Mouse (Mus musculus): ENCODE data around the gene Hist1h2ai.
"Not testable (repeated sequence)": the region's sequence is repeated elsewhere in the genome, so short reads cannot be mapped to it uniquely, and the experiment has no call there.

Hist1h2ai gene

GRCm38 (mm10) chr13:21715864-21716539 is at the start of gene Hist1h2ai, which contains the start of gene Hist1h2bl:
TSS of gene Hist1h2ai (plus strand) at chr13:21716422.
TSS of gene Hist1h2bl (minus strand) at chr13:21716143.
- peak; percentile 88 for DNase-seq (ENCODE audit: low read depth, low spot score)

DNA sequence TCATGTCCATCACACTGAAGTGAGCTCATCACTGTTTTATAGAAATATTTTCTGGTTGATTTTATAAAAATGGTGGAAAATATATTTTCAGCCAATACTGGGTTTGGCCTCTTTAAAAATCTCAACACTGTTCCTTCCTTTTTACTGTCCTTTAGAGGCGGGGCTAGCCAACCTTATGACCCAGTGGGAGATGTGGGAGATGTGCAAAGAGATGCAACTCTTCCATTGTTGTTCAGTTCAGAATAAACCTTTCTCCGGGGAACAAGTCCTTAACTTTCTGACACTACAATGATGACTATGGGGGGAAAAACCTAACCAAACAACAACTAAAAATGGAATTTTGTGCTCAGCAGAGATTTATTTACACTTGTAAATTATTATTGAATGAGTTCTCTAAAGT is 38.9 kb upstream of the Hist1h2ai start, which contains the start of gene Olfr1360:
Gene Olfr1360 (minus strand): TSS at position 101 of the 400 bp plus-strand sequence.
- no peak for DNase-seq (ENCODE audit: low read depth, low spot score)

DNA sequence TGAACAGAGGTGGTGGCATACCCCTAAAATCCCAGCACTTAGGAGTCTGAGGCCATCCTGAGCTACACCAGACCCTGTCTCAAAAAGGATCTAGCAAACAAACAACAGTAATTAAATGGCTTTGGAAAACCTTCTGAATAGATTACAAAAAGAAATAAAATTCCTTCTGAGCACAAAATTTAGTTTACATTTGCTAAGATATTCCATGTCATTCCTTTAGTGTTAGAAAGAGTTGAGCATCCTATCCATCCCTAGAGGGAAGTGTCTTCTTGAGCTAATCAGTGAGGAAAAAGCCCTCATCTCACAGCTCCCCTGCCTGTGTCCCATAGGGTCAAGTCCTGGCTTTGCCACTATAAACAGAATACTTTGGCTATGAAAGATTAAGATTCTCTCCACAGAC is 18.4 kb upstream of the Hist1h2ai start, which contains the start of gene Olfr1359:
Gene Olfr1359 (plus strand): TSS at position 301 of the 400 bp plus-strand sequence.
- no peak for DNase-seq (ENCODE audit: low read depth, low spot score)

- DNase-seq (ENCODE audit: low read depth, low spot score): no peak
Measured at GRCm38 (mm10) chr13:21706669-21707068, 9.6 kb upstream of the Hist1h2ai start.

DNA sequence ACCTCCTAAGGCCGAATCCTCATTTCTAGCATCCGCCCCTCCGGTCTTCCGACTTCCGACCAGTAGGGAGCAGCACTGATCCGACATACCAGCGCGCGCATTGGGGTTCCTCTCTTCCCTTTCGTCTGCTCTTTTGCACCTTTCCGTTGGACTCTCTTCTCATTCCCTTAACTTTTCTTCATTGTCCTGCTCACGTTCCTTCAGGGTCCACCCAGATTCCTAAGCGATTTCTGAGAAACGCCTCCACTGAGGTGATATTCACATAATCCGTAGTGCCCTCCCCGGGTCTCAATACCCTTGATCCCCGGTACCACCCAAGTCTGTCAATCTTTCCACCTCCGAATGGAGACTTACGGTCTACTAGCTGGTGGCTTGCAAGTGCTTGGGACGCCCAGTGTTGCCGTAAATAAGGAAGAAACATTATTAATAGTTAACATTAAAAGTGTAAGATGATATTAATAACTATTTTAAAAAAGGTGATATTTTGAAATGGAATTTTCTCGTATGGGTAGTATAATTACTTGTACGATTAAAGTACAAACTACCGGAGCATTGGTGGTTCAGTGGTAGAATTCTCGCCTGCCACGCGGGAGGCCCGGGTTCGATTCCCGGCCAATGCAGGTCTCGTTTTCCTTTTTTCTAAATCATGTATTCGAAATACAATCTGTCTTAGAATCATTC is 6.1 kb upstream of the Hist1h2ai start:
- peak; percentile 79 for DNase-seq (ENCODE audit: low read depth, low spot score)

DNA sequence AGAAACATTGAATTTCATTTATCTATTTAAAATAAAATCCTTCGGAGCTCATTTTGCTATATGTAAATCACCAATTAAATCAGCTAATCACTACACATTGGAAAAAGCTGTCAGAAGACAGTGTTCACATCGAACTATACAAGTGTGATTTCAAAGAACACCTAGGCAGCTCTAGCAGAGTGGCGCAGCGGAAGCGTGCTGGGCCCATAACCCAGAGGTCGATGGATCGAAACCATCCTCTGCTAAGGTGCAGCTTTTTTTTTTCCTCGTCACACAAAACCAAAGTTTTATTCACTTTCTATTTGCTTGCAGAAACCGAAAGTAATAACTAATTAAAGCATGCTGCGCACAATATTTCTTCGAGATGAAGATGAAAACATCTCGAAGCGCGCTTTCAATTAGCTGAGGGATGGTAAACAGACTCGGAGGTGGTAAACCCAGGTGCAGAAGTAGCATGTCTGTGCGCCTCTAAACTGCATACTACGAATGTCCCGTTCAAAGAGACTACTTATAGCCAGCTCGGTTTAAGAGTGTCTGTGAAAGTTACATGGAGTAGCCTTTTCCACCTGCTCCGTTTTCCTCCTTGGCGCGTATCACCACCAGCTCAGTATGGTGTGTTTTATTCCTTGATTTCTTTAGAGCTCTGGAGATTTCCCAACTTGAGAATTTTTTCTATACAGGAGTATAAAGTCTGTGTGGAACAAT is 5.2 kb upstream of the Hist1h2ai start:
- DNase-seq (ENCODE audit: low read depth, low spot score): peak; percentile 50

DNA sequence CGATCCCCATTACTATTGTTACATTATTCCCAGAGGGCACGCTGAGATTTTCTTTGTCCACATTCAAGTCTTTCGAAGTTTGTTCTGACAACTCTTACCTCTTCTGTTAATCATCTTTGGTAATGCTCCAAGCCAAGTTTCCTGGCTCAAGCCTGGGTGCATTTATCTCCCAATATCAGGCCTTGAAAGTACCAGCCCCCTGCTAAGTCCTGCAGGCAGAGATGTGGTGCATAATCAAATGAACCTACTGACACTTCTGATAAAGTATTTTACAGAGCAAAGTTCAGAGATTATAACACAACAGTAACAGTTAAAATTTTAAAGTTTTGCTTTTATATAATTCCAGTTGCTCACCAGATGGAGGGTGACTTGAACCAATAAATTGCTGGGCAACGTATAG is 4.5 kb upstream of the Hist1h2ai start:
- DNase-seq (ENCODE audit: low read depth, low spot score): no peak

DNA sequence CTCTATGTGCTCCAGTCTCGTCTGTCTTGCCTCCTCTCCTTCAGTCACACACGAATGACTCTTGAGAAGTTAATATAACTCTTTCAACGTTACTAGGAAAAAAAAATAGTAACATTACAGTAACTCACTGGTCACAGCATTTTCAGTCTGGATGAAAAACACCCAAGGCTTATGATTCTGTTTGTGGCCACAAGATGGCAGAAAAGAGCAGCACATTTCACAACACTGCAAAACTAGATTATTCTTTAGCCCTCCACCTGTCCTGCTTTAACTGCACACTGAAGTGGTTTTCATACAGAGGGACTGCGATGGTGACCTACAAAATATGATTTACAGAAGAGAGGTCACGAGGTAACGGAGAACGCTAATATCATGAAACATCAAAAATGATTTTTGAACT is 1.5 kb upstream of the Hist1h2ai start:
- peak; percentile 67 for DNase-seq (ENCODE audit: low read depth, low spot score)

DNA sequence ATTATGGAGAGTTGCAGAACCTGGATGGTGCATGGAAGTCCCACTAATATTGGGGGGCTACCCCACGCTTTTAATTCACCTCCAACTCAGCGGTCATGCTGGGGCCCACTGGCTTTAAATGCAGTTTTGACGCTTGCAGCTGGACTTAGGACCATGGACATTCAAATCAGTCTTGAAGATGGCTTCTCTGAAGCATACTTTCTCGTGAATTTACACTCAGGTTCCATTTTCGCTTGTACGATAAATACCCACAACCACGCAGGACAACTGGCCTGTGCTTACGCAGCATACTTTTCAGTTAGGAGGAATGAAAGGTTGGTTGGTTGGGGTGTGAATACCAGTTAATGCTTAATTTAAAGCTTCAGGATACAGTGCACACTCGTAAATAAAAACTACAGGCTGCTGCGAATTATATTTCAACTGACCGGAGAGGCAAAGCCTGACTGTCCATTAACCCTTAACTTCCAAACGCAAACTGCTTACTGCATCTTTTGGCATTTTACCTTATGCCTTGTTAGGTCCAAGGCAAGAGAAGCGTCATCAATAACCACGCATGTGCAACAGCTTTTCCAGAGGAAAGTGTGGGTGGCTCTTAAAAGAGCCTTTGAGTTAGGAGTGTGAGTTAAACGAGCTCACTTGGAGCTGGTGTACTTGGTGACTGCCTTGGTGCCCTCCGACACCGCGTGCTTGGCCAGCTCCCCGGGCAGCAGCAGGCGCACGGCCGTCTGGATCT is 925 bp upstream of the Hist1h2ai start:
- DNase-seq (ENCODE audit: low read depth, low spot score): peak; percentile 32

DNA sequence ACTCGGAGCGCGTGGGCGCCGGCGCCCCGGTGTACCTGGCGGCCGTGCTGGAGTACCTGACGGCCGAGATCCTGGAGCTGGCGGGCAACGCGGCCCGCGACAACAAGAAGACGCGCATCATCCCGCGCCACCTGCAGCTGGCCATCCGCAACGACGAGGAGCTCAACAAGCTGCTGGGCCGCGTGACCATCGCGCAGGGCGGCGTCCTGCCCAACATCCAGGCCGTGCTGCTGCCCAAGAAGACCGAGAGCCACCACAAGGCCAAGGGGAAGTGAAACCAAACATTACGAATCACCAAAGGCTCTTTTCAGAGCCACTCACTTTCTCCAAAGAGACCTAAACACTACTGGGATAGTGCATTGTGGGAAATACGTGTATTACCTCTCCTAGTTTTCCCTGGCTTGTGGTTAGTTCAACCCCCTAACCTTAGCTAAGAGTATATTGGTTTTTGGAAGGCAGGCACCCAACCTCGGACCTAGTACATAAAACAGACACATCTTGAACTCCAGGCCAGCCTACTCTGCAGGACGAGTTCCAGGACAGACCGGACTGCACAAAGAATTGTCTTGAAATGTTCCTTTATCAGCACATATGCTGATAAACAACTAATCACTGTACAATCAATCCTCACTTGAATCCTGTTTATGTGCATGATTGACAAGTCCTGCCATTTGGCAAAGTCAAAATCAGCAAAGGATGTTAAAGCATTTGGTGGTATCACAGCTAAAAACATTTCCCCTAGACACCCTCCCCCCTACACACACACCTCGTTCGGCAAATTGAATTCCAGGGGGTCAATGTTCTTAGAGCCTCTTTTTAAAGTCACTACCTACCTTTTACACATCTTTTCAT is 544 bp downstream of the Hist1h2ai start:
- peak; percentile 46 for DNase-seq (ENCODE audit: low read depth, low spot score)

DNA sequence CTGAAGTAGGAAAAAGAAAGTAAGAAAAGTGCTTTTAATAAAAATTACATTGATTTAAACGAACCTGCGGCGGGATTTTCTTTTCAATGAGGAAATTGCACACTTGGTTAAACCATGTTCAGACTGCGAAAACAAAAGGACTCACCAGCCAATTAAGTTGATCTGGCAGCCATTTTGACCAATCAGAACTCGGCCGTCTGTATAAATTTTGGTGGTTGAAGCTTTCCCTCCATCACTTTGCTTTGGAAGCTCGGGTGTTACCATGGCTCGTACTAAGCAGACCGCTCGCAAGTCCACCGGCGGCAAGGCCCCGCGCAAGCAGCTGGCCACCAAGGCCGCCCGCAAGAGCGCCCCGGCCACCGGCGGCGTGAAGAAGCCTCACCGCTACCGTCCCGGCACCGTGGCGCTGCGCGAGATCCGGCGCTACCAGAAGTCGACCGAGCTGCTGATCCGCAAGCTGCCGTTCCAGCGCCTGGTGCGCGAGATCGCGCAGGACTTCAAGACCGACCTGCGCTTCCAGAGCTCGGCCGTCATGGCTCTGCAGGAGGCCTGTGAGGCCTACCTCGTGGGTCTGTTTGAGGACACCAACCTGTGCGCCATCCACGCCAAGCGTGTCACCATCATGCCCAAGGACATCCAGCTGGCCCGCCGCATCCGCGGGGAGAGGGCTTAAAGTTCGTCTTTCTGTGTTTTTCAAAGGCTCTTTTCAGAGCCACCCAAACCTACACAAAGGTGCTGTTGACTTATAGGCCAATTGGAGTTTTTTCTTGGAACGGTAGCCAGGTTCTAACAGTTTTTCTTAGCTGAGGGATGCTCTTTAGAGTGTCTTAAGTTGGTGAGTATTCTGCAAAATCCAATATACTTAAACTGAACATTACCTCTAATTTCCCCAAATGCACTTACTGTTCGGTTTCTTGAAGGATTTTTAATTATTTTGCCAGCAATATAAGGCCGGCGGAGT is 1.5 kb downstream of the Hist1h2ai start, which contains the start of gene Hist1h3h:
Gene Hist1h3h (plus strand): TSS at position 263 of the 961 bp plus-strand sequence.
- DNase-seq (ENCODE audit: low read depth, low spot score): peak; percentile 84

GRCm38 (mm10) chr13:21718381-21719080 is 2.3 kb downstream of the Hist1h2ai start:
- peak; percentile 24 for DNase-seq (ENCODE audit: low read depth, low spot score)

DNA sequence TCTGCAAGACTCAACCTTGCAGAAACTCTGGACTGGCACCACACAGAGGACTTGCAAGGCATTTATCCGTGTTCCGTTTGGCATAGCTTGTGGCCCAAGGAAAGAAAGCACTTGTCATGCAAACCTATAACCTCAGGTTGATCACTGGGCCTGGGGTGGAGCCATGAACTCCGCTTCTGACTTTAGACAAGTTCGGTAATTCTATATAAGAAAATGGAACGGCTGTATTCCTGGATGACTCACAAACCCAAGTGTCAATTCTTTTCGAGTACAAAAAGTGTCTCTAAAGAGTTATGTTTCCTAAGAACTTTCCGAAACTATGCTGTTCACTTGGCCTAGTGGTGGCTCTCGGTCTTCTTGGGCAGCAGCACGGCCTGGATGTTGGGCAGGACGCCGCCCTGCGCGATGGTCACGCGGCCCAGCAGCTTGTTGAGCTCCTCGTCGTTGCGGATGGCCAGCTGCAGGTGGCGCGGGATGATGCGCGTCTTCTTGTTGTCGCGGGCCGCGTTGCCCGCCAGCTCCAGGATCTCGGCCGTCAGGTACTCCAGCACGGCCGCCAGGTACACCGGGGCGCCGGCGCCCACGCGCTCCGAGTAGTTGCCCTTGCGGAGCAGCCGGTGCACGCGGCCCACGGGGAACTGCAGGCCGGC is 5.0 kb downstream of the Hist1h2ai start:
- not testable (repeated sequence) for DNase-seq (ENCODE audit: low read depth, low spot score)

- peak; percentile 87 for DNase-seq (ENCODE audit: low read depth, low spot score)
Measured at GRCm38 (mm10) chr13:21721757-21722372, 5.6 kb downstream of the Hist1h2ai start, which contains the start of gene Hist1h2bm. TSS of gene Hist1h2bm (plus strand) at chr13:21722044.

DNA sequence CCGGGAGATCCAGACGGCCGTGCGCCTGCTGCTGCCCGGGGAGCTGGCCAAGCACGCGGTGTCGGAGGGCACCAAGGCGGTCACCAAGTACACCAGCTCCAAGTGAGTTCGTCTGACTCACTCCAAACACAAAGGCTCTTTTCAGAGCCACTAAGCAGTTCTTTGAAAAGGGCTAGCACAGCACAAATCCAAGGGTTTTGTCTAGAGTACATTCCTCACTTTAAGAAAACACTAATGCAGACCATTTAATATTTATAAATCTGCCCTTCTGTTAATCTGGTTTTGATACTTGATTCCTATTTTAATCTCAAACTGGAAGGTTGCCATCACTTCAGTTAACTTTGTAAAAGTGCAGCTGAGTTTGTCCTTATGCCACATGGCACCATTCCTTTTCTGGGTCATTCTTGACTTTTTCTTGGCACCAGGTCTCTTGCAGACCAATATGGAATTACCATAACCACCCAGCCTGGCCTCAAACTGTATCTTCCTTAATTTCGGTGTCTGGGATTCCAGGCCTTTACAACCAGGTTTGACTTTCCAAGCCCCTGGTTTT is 6.2 kb downstream of the Hist1h2ai start:
- DNase-seq (ENCODE audit: low read depth, low spot score): peak; percentile 23

DNA sequence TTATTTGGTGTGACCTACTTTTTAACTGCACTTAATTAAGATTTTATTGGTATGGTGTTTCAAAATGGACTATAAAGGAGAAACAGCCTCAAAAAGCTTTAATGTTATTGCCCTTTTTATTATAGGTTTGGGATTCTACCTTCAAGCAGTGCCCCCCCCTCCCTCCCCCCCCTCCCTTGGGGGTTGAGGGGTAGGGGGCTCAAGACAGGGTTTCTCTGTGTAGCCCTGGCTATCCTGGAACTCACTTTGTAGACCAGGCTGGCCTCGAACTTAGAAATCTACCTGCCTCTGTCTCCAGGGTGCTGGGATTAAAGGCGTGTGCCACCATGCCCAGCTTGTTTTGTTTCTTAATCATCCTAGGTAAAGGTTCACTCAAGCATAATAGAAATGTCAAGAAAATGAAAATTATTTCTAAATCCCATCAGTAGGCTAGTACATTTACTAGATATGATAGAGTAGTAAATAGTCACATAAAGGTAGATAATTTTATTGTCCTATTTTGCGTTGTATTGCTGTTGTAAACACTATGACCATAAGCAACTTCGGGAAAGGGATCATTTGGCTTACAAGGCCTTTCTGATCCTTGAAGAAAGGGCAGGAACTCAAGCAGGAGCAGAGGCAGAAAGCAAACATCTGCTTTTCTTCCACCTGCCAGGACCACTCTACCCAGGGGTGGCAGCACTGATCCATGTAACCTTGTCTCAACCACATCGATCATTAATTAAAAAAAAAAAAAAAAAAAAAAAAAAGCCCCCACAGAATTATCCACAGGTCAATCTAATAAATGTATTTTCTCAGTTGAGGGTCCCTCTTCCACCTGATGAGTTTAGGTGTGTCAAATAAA is 7.0 kb downstream of the Hist1h2ai start:
- no peak for DNase-seq (ENCODE audit: low read depth, low spot score)

All from embryo, embryonic 11.5 days (tissue).